Mouse (Mus musculus): Measurements from ENCODE around the gene Mrvi1.

The Mrvi1 gene

GRCm38 (mm10) chr7:110878028-110878427, 104.2 kb downstream of the Mrvi1 start:
- no peak for DNase-seq

GRCm38 (mm10) chr7:110876965-110877364, 105.3 kb downstream of the Mrvi1 start:
- peak; percentile 76 for DNase-seq

GRCm38 (mm10) chr7:110868807-110869206, 113.5 kb downstream of the Mrvi1 start:
- DNase-seq, result no peak

- DNase-seq, result no peak
These were observed 115.1 kb downstream of the Mrvi1 start for GRCm38 (mm10) chr7:110867116-110867515.

- DNase-seq, result no peak
These were observed 116.2 kb downstream of the Mrvi1 start for GRCm38 (mm10) chr7:110866021-110866420.

GRCm38 (mm10) chr7:110865570-110865969, 116.7 kb downstream of the Mrvi1 start:
- no peak for DNase-seq

GRCm38 (mm10) chr7:110865038-110865437, 117.2 kb downstream of the Mrvi1 start:
- DNase-seq, result peak; percentile 47

GRCm38 (mm10) chr7:110862751-110863289, 119.4 kb downstream of the Mrvi1 start, which contains the start of gene Lyve1:
TSS of gene Lyve1 (minus strand) at chr7:110863239.
- peak; percentile 42 for DNase-seq

- peak; percentile 63 for DNase-seq
These were observed 122.1 kb downstream of the Mrvi1 start for GRCm38 (mm10) chr7:110860129-110860528.

- DNase-seq, result no peak
These were observed 126.7 kb downstream of the Mrvi1 start for GRCm38 (mm10) chr7:110855604-110856003.

- no peak for DNase-seq
These were observed 127.2 kb downstream of the Mrvi1 start for GRCm38 (mm10) chr7:110854927-110855546.

GRCm38 (mm10) chr7:110854519-110854918, 127.7 kb downstream of the Mrvi1 start:
- DNase-seq, result no peak

- DNase-seq, result peak; percentile 60
These were observed 128.7 kb downstream of the Mrvi1 start for GRCm38 (mm10) chr7:110853611-110854010.

- no peak for DNase-seq
These were observed 130.6 kb downstream of the Mrvi1 start for GRCm38 (mm10) chr7:110851541-110852203.

GRCm38 (mm10) chr7:110848371-110848770, 133.9 kb downstream of the Mrvi1 start:
- DNase-seq, result no peak

GRCm38 (mm10) chr7:110847321-110847720, 134.9 kb downstream of the Mrvi1 start:
- no peak for DNase-seq

GRCm38 (mm10) chr7:110843916-110844874, 138.1 kb downstream of the Mrvi1 start, which contains the start of gene Rnf141:
TSS of gene Rnf141 (minus strand) at chr7:110844457.
- peak; percentile 94 for DNase-seq

- DNase-seq, result no peak
These were observed 141.9 kb downstream of the Mrvi1 start for GRCm38 (mm10) chr7:110840332-110840731.

GRCm38 (mm10) chr7:110834522-110834921, 147.7 kb downstream of the Mrvi1 start:
- DNase-seq, result no peak

GRCm38 (mm10) chr7:110834018-110834417, 148.2 kb downstream of the Mrvi1 start:
- no peak for DNase-seq

- no peak for DNase-seq
These were observed 149.2 kb downstream of the Mrvi1 start for GRCm38 (mm10) chr7:110833024-110833423.

- no peak for DNase-seq
These were observed 158.0 kb downstream of the Mrvi1 start for GRCm38 (mm10) chr7:110823995-110824953.
